In genomic region chr5:138228026-138228425, GRCm38 (mm10) we compare ENCODE assay signal across 8 mouse cellular contexts. TPM values are rescaled to one million over a fixed set of nuclear protein-coding genes. Genes with fewer than 3 reads are reported as not detected.
DNase-seq lines count a peak whose midpoint lies in the region.

No protein-coding gene starts in this region.

- intact Hi-C loops in left cerebral cortex, postnatal 14 days (cut with DNase I): no loop called here
- intact Hi-C loops in left cerebral cortex, postnatal 36 days (cut with DNase I): no loop called here

- peak; percentile 11 to 46 for DNase-seq in cerebellum, postnatal 25 days
- DNase-seq in cerebellum, adult 8-10 months: no peak
- DNase-seq in left cerebral cortex, postnatal 14 days (ENCODE audit: low spot score in 2 of 2): peak; percentile 12 to 41
- no peak for DNase-seq in left cerebral cortex, postnatal 36 days (ENCODE audit: low spot score in 2 of 2)
- peak; percentile 66 for DNase-seq in adrenal gland, postnatal 14 days
- peak; percentile 30 for DNase-seq in lung, postnatal 25 days (ENCODE audit: low spot score)
- no peak for DNase-seq in yolk sac, embryonic 10.5 days (ENCODE audit: low spot score)
- no peak for DNase-seq in MN1 (ENCODE audit: low spot score)

RNA-seq across cellular contexts. Expression of gene Nxpe5, which starts 2.3 kb away (rescaled TPM):
- total RNA-seq in left cerebral cortex, postnatal 14 days (2021): under 1 TPM in 1 of 2 experiments, not detected in 1; 0.53 TPM
- not detected for total RNA-seq in left cerebral cortex, postnatal 36 days (2021)
- total RNA-seq in adrenal gland, postnatal 14 days (2021): 0.23 and 0.26 TPM in 2 replicates

RNA-seq across cellular contexts. Expression of gene Lamtor4, which starts 27.3 kb away (rescaled TPM):
- 10 to 100 TPM; 64.3 to 69.0 TPM for total RNA-seq in left cerebral cortex, postnatal 14 days (2021)
- 10 to 100 TPM; 53.4 to 54.3 TPM for total RNA-seq in left cerebral cortex, postnatal 36 days (2021)
- total RNA-seq in adrenal gland, postnatal 14 days (2021): 70.3 and 74.7 TPM in 2 replicates

RNA-seq across cellular contexts. Expression of gene Mblac1, which starts 33.9 kb away (rescaled TPM):
- total RNA-seq in left cerebral cortex, postnatal 14 days (2021): 10 to 100 TPM; 10.1 to 12.8 TPM
- total RNA-seq in left cerebral cortex, postnatal 36 days (2021): 10 to 100 TPM in 1 of 2 experiments, 1 to 10 TPM in 1; 8.7 to 11.6 TPM
- total RNA-seq in adrenal gland, postnatal 14 days (2021): 7.0 and 8.9 TPM in 2 replicates

RNA-seq across cellular contexts. Expression of gene BC037034, which starts 35.8 kb away (rescaled TPM):
- 10 to 100 TPM; 65.6 to 70.2 TPM for total RNA-seq in left cerebral cortex, postnatal 14 days (2021)
- 10 to 100 TPM; 59.2 to 68.2 TPM for total RNA-seq in left cerebral cortex, postnatal 36 days (2021)
- total RNA-seq in adrenal gland, postnatal 14 days (2021): 18.2 and 25.6 TPM in 2 replicates

RNA-seq across cellular contexts. Expression of gene Cnpy4, which starts 40.7 kb away (rescaled TPM):
- total RNA-seq in left cerebral cortex, postnatal 14 days (2021): 10 to 100 TPM; 17.2 to 18.0 TPM
- 10 to 100 TPM; 14.5 to 18.0 TPM for total RNA-seq in left cerebral cortex, postnatal 36 days (2021)
- 20.8 and 22.3 TPM in 2 replicates for total RNA-seq in adrenal gland, postnatal 14 days (2021)

Comparison
In these comparisons a context has a peak if more than half of its experiments do, and no peak if none do; other contexts are left out.
1. DNase-seq: peak in cerebellum, postnatal 25 days (2 of 2), left cerebral cortex, postnatal 14 days (2 of 2), adrenal gland, postnatal 14 days (single experiment) and lung, postnatal 25 days (single experiment); none in cerebellum, adult 8-10 months (single experiment), left cerebral cortex, postnatal 36 days (0 of 2), yolk sac, embryonic 10.5 days (single experiment) and MN1 (single experiment).